Mouse (Mus musculus): ENCODE measurements around the gene Arhgef2. TPM values are rescaled to one million over a fixed set of nuclear protein-coding genes. Genes with fewer than 3 reads are reported as not detected.
A peak's percentile ranks its signal among the peaks of the same experiment; 100 is the strongest.

Gene Arhgef2
- polyA plus RNA-seq, 1 experiment, result 154 TPM

DNA sequence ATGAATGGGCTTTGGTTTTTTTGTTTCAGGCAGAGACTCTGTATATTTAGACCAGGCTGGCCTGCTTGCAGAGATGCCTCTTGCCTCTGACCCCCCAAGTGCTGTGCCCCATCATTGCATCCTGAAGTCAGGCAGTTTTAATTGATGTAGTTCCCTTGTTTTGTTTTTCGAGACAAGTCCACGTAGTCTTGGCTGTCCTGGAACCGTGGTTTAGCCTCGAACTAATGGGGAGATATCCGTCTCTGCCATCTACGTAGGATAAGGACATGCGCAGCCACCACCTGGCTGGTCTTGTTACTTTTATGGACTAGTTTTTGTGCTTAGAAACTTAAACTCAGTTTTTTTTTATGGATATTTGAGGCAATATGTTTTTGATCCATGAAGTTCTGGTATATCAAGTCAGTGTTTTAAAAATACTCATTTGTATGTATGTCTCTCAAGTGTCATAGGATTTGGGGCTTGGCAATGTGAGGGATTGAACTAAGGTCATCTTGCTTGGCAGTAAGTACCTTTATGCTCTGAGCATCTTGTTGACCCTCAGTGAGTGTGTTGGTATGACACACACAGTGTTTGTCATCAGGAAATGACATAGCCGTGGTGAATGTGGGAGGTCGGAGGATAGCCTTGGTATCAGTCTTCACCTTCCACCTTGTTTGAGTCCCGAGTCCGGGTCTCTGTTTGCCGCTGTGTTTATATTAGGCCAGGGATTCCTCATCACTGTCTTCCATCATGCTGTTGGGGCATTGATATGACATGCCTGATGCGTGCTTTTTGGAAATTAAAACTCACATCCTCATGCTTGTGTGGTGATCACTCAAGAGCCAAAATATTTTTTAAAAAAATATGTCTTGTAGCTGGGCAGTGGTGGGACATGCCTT, 81.2 kb downstream of the Arhgef2 start:
- TF ChIP-seq CTCF (IDR thresholded peaks at IDR 0.05; ENCODE audit: low read depth, low read length) (no peak), POLR2A (IDR thresholded peaks at IDR 0.05; ENCODE audit: borderline replicate concordance, low read depth, low read length) (no peak)
- peak overlapping the region; percentile 89 for H3K4me3 ChIP-seq (ENCODE audit: insufficient read depth, low read length)
- H3K4me1 ChIP-seq (ENCODE audit: control insufficient read depth, insufficient read depth, low read length), result peaks cover 9% of the 10 kb centered on the region
- H3K27ac ChIP-seq (ENCODE audit: insufficient read depth, low read depth, low read length), result no peak overlapping the region

DNA sequence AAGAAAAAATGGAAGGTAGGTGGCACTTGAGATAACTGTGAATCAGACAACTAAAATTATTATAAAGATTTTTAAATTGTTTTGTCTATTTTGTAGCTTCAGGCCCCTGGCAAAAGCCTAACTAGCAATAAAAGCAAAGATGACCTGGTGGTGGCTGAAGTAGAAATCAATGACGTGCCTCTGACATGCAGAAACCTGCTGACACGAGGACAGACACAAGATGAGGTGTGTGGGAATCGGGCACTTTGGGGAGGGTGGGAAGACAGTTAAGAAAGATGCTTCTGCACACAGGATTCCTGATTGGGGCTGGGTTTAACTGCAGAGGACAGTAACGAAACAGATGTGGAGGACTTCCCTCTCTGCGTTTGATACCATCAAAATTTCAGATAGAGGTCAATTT, 83.3 kb downstream of the Arhgef2 start:
- TF ChIP-seq CTCF (IDR thresholded peaks at IDR 0.05; ENCODE audit: low read depth, low read length) (no peak), POLR2A (IDR thresholded peaks at IDR 0.05; ENCODE audit: borderline replicate concordance, low read depth, low read length) (no peak)
- H3K27ac ChIP-seq (ENCODE audit: insufficient read depth, low read depth, low read length), result no peak overlapping the region
- H3K4me3 ChIP-seq (ENCODE audit: insufficient read depth, low read length), result no peak overlapping the region
- peaks cover 7% of the 10 kb centered on the region for H3K4me1 ChIP-seq (ENCODE audit: control insufficient read depth, insufficient read depth, low read length)

DNA sequence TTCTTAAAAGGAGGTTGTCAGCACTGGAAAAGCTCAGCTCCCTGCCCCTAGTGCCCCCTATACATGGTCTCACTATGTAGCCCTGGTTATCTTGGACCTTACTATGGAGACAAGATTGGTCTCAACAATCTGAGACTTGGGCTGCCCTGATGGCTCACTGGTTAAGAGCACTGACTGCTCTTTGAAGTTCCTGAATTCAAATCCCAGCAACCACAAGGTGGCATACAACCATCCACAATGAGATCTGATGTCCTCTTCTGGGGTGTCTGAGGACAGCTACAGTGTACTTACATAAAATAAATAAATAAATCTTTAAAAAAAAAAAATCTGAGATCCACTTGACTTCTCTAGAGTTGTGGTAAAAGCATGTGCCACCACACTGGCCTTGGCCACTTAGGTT, 89.8 kb downstream of the Arhgef2 start:
- Histone ChIP-seq H3K4me3 (ENCODE audit: insufficient read depth, low read length) (no peak overlapping the region), H3K4me1 (ENCODE audit: control insufficient read depth, insufficient read depth, low read length) (peaks cover 6% of the 10 kb centered on the region), H3K27ac (ENCODE audit: insufficient read depth, low read depth, low read length) (no peak overlapping the region)
- no peak for TF ChIP-seq POLR2A (IDR thresholded peaks at IDR 0.05; ENCODE audit: borderline replicate concordance, low read depth, low read length)
- TF ChIP-seq CTCF (IDR thresholded peaks at IDR 0.05; ENCODE audit: low read depth, low read length), result no peak

Other genes with a start within 250 kb of the Arhgef2 start
- gene Paqr6, start 241.4 kb upstream of the Arhgef2 start, polyA plus RNA-seq (2012; ENCODE audit: insufficient read depth, insufficient read length, missing spikeins), result not detected in 2 replicates
- gene Bglap3, start 233.2 kb upstream of the Arhgef2 start, polyA plus RNA-seq (2012; ENCODE audit: insufficient read depth, insufficient read length, missing spikeins), result not detected in 2 replicates
- not detected in 2 replicates for gene Bglap2, start 227.3 kb upstream of the Arhgef2 start, polyA plus RNA-seq (2012; ENCODE audit: insufficient read depth, insufficient read length, missing spikeins)
- not detected in 2 replicates for gene Bglap, start 221.5 kb upstream of the Arhgef2 start, polyA plus RNA-seq (2012; ENCODE audit: insufficient read depth, insufficient read length, missing spikeins)
- gene Pmf1, start 195.6 kb upstream of the Arhgef2 start, polyA plus RNA-seq (2012; ENCODE audit: insufficient read depth, insufficient read length, missing spikeins), result 55.0 and 59.7 TPM in 2 replicates
- 14.0 and 17.5 TPM in 2 replicates for gene Slc25a44, start 180.8 kb upstream of the Arhgef2 start, polyA plus RNA-seq (2012; ENCODE audit: insufficient read depth, insufficient read length, missing spikeins)
- 178 and 180 TPM in 2 replicates for gene Sema4a, start 144.8 kb upstream of the Arhgef2 start, polyA plus RNA-seq (2012; ENCODE audit: insufficient read depth, insufficient read length, missing spikeins)
- 124 and 126 TPM in 2 replicates for gene Lmna, start 96.0 kb upstream of the Arhgef2 start, polyA plus RNA-seq (2012; ENCODE audit: insufficient read depth, insufficient read length, missing spikeins)
- gene Mex3a, start 73.6 kb upstream of the Arhgef2 start, polyA plus RNA-seq (2012; ENCODE audit: insufficient read depth, insufficient read length, missing spikeins), result 0.13 and 0.16 TPM in 2 replicates
- gene Rab25, start 57.7 kb upstream of the Arhgef2 start, polyA plus RNA-seq (2012; ENCODE audit: insufficient read depth, insufficient read length, missing spikeins), result not detected in 2 replicates
- gene Lamtor2, start 52.9 kb upstream of the Arhgef2 start, polyA plus RNA-seq (2012; ENCODE audit: insufficient read depth, insufficient read length, missing spikeins), result 149 and 154 TPM in 2 replicates
- 22.9 and 25.8 TPM in 2 replicates for gene Ubqln4, start 52.2 kb upstream of the Arhgef2 start, polyA plus RNA-seq (2012; ENCODE audit: insufficient read depth, insufficient read length, missing spikeins)
- 71.3 and 83.2 TPM in 2 replicates for gene Ssr2, start 30.1 kb upstream of the Arhgef2 start, polyA plus RNA-seq (2012; ENCODE audit: insufficient read depth, insufficient read length, missing spikeins)
- gene Rxfp4, start 47.2 kb downstream of the Arhgef2 start, polyA plus RNA-seq (2012; ENCODE audit: insufficient read depth, insufficient read length, missing spikeins), result not detected in 2 replicates
- gene Khdc4, start 79.8 kb downstream of the Arhgef2 start, polyA plus RNA-seq (2012; ENCODE audit: insufficient read depth, insufficient read length, missing spikeins), result 40.7 and 48.4 TPM in 2 replicates
- 100 and 110 TPM in 2 replicates for gene Rit1, start 110.9 kb downstream of the Arhgef2 start, polyA plus RNA-seq (2012; ENCODE audit: insufficient read depth, insufficient read length, missing spikeins)
- 12.1 and 13.5 TPM in 2 replicates for gene Syt11, start 169.2 kb downstream of the Arhgef2 start, polyA plus RNA-seq (2012; ENCODE audit: insufficient read depth, insufficient read length, missing spikeins)
- 22.7 and 23.2 TPM in 2 replicates for gene Gon4l, start 229.3 kb downstream of the Arhgef2 start, polyA plus RNA-seq (2012; ENCODE audit: insufficient read depth, insufficient read length, missing spikeins)